Mouse (Mus musculus): ENCODE measurements around the gene Gm13290. TPM values are rescaled to one million over a fixed set of nuclear protein-coding genes. Genes with fewer than 3 reads are reported as not detected.
"Not testable (repeated sequence)": the region's sequence is repeated elsewhere in the genome, so short reads cannot be mapped to it uniquely, and the experiment has no call there.

Gene Gm13290
- polyA plus RNA-seq (2021) = 2.7 TPM

GRCm38 (mm10) chr4:88773534-88773933, at the start of gene Gm13290:
Gm13290 (plus strand) TSS chr4:88773834.
- in situ Hi-C loops (cut with MboI; ENCODE audit: low pct_unique_long_range_greater_than_20kb) = loop anchor here (25.0 kb wide), 3 partner anchors 89 to 364 kb away; partner anchors contain the start of genes Ifna1 and Mtap
- POLR2A ChIA-PET; H3K27me3 ChIP-seq; CTCF ChIA-PET; DNase-seq (ENCODE audit: low read depth, low spot score); ATAC-seq: not testable (repeated sequence)

GRCm38 (mm10) chr4:88726727-88727126, 46.9 kb upstream of the Gm13290 start:
- ChIA-PET POLR2A (interaction anchor here (0.6 kb wide), 1 partner anchor 200 kb away, joined by 4 read pairs; no protein-coding TSS in a partner anchor), CTCF (interaction anchor here (0.8 to 7.6 kb wide), 3 partner anchors 11 to 41 kb away, joined by 3 to 62 read pairs (median 6); no protein-coding TSS in a partner anchor)
- no peak for ATAC-seq
- H3K27me3 ChIP-seq = no peaks in the 10 kb centered on the region
- no peak for TF ChIP-seq CTCF (IDR thresholded peaks at IDR 0.05)
- DNase-seq (ENCODE audit: low read depth, low spot score) = no peak
- in situ Hi-C loops (cut with MboI; ENCODE audit: low pct_unique_long_range_greater_than_20kb) = loop anchor here (5.0 kb wide), 1 partner anchor 34 kb away; the partner anchor contains the start of gene Ifnab

GRCm38 (mm10) chr4:88727324-88727723, 46.3 kb upstream of the Gm13290 start:
- CTCF ChIA-PET = interaction anchor here (0.8 to 7.6 kb wide), 4 partner anchors 16 to 42 kb away, joined by 3 to 62 read pairs (median 6); no protein-coding TSS in a partner anchor
- H3K27me3 ChIP-seq = no peaks in the 10 kb centered on the region
- DNase-seq (ENCODE audit: low read depth, low spot score) (no peak), ATAC-seq (no peak)
- TF ChIP-seq CTCF (IDR thresholded peaks at IDR 0.05) = peak; percentile 41
- in situ Hi-C loops (cut with MboI; ENCODE audit: low pct_unique_long_range_greater_than_20kb) = loop anchor here (5.0 kb wide), 1 partner anchor 35 kb away; the partner anchor contains the start of gene Ifnab
- POLR2A ChIA-PET = interaction anchor here (0.6 kb wide), 1 partner anchor 199 kb away, joined by 4 read pairs; no protein-coding TSS in a partner anchor

- in situ Hi-C loops (cut with MboI; ENCODE audit: low pct_unique_long_range_greater_than_20kb) = no loop called here
- POLR2A ChIA-PET = no interaction called here
- no peak for DNase-seq (ENCODE audit: low read depth, low spot score)
- H3K27me3 ChIP-seq = peaks cover 3% of the 10 kb centered on the region
- ATAC-seq = no peak
- CTCF ChIA-PET = interaction anchor here (0.8 to 2.8 kb wide), 8 partner anchors 9 to 97 kb away, joined by 3 to 21 read pairs (median 4); partner anchors contain the start of genes Gm26566 and Klhl9
- TF ChIP-seq CTCF (IDR thresholded peaks at IDR 0.05) = peak; percentile 96
Observed at GRCm38 (mm10) chr4:88738480-88738879, 35.2 kb upstream of the Gm13290 start.

GRCm38 (mm10) chr4:88739036-88739435, 34.6 kb upstream of the Gm13290 start:
- ChIA-PET POLR2A (no interaction called here), CTCF (interaction anchor here (0.8 to 2.8 kb wide), 8 partner anchors 8 to 98 kb away, joined by 3 to 21 read pairs (median 4); partner anchors contain the start of genes Gm26566 and Klhl9)
- no peak for ATAC-seq
- in situ Hi-C loops (cut with MboI; ENCODE audit: low pct_unique_long_range_greater_than_20kb) = no loop called here
- peaks cover 3% of the 10 kb centered on the region for H3K27me3 ChIP-seq
- DNase-seq (ENCODE audit: low read depth, low spot score) = no peak
- TF ChIP-seq CTCF (IDR thresholded peaks at IDR 0.05) = no peak

GRCm38 (mm10) chr4:88741426-88741825, 32.2 kb upstream of the Gm13290 start:
- no peak for ATAC-seq
- DNase-seq (ENCODE audit: low read depth, low spot score) = no peak
- no peak for TF ChIP-seq CTCF (IDR thresholded peaks at IDR 0.05)
- in situ Hi-C loops (cut with MboI; ENCODE audit: low pct_unique_long_range_greater_than_20kb) = no loop called here
- POLR2A ChIA-PET = no interaction called here
- peaks cover 3% of the 10 kb centered on the region for H3K27me3 ChIP-seq
- CTCF ChIA-PET = no interaction called here

- CTCF ChIA-PET = interaction anchor here (0.9 to 1.5 kb wide), 3 partner anchors 15 to 31 kb away, joined by 3 to 4 read pairs (median 4); no protein-coding TSS in a partner anchor
- no peak for DNase-seq (ENCODE audit: low read depth, low spot score)
- ATAC-seq = no peak
Observed at GRCm38 (mm10) chr4:88742771-88743371, 30.8 kb upstream of the Gm13290 start.

GRCm38 (mm10) chr4:88744207-88744606, 29.4 kb upstream of the Gm13290 start:
- in situ Hi-C loops (cut with MboI; ENCODE audit: low pct_unique_long_range_greater_than_20kb) = no loop called here
- no peak for ATAC-seq
- no peak for DNase-seq (ENCODE audit: low read depth, low spot score)
- ChIA-PET CTCF (interaction anchor here (0.7 to 1.5 kb wide), 3 partner anchors 16 to 47 kb away, joined by 3 to 6 read pairs (median 3); no protein-coding TSS in a partner anchor), POLR2A (no interaction called here)
- no peak for TF ChIP-seq CTCF (IDR thresholded peaks at IDR 0.05)
- no peaks in the 10 kb centered on the region for H3K27me3 ChIP-seq

More at GRCm38 (mm10) chr4:88742771-88743371, 30.8 kb upstream of the Gm13290 start:
- no peaks in the 10 kb centered on the region for H3K27me3 ChIP-seq
- POLR2A ChIA-PET = no interaction called here
- in situ Hi-C loops (cut with MboI; ENCODE audit: low pct_unique_long_range_greater_than_20kb) = no loop called here
- TF ChIP-seq CTCF (IDR thresholded peaks at IDR 0.05) = no peak

GRCm38 (mm10) chr4:88749926-88750325, 23.7 kb upstream of the Gm13290 start:
- POLR2A ChIA-PET = interaction anchor here (0.7 kb wide), 1 partner anchor 1570 kb away, joined by 3 read pairs; no protein-coding TSS in a partner anchor
- CTCF ChIA-PET = no interaction called here
- in situ Hi-C loops (cut with MboI; ENCODE audit: low pct_unique_long_range_greater_than_20kb) = loop anchor here (25.0 kb wide), 3 partner anchors 112 to 387 kb away; partner anchors contain the start of genes Ifna1 and Mtap
- no peak for TF ChIP-seq CTCF (IDR thresholded peaks at IDR 0.05)
- H3K27me3 ChIP-seq = no peaks in the 10 kb centered on the region
- ATAC-seq (no peak), DNase-seq (ENCODE audit: low read depth, low spot score) (no peak)

GRCm38 (mm10) chr4:88754818-88755340, 18.8 kb upstream of the Gm13290 start, which contains the start of gene Gm13271:
Gm13271 (plus strand) TSS chr4:88754868.
- ATAC-seq; DNase-seq (ENCODE audit: low read depth, low spot score); H3K27me3 ChIP-seq; POLR2A ChIA-PET: not testable (repeated sequence)
- CTCF ChIA-PET = interaction anchor here (1.3 to 1.7 kb wide), 2 partner anchors 58 to 112 kb away, joined by 3 to 4 read pairs; no protein-coding TSS in a partner anchor
- in situ Hi-C loops (cut with MboI; ENCODE audit: low pct_unique_long_range_greater_than_20kb) = loop anchor here (25.0 kb wide), 3 partner anchors 107 to 382 kb away; partner anchors contain the start of genes Ifna1 and Mtap

- DNase-seq (ENCODE audit: low read depth, low spot score) = peak; percentile 77
- H3K27me3 ChIP-seq = not testable (repeated sequence)
- ATAC-seq = peak; percentile 0
- in situ Hi-C loops (cut with MboI; ENCODE audit: low pct_unique_long_range_greater_than_20kb) = loop anchor here (25.0 kb wide), 3 partner anchors 105 to 380 kb away; partner anchors contain the start of genes Ifna1 and Mtap
- POLR2A ChIA-PET = interaction anchor here (1.5 kb wide), 1 partner anchor 111 kb away, joined by 3 read pairs; no protein-coding TSS in a partner anchor
- CTCF ChIA-PET = interaction anchor here (0.6 to 2.6 kb wide), 14 partner anchors 10 to 661 kb away, joined by 3 to 23 read pairs (median 4); no protein-coding TSS in a partner anchor
Observed at GRCm38 (mm10) chr4:88756581-88757513, 16.8 kb upstream of the Gm13290 start.

GRCm38 (mm10) chr4:88757628-88758031, 16.0 kb upstream of the Gm13290 start:
- H3K27me3 ChIP-seq, POLR2A ChIA-PET: not testable (repeated sequence)
- ATAC-seq = peak; percentile 100
- CTCF ChIA-PET = interaction anchor here (0.7 to 2.6 kb wide), 14 partner anchors 11 to 662 kb away, joined by 3 to 23 read pairs (median 3); no protein-coding TSS in a partner anchor
- peak; percentile 100 for DNase-seq (ENCODE audit: low read depth, low spot score)
- in situ Hi-C loops (cut with MboI; ENCODE audit: low pct_unique_long_range_greater_than_20kb) = loop anchor here (25.0 kb wide), 3 partner anchors 105 to 380 kb away; partner anchors contain the start of genes Ifna1 and Mtap

GRCm38 (mm10) chr4:88758751-88759150, 14.9 kb upstream of the Gm13290 start:
- in situ Hi-C loops (cut with MboI; ENCODE audit: low pct_unique_long_range_greater_than_20kb) = loop anchor here (25.0 kb wide), 3 partner anchors 104 to 379 kb away; partner anchors contain the start of genes Ifna1 and Mtap
- ATAC-seq; H3K27me3 ChIP-seq; CTCF ChIA-PET; POLR2A ChIA-PET; DNase-seq (ENCODE audit: low read depth, low spot score): not testable (repeated sequence)
